Mouse (Mus musculus): ENCODE results near the gene Mvd.

DNA sequence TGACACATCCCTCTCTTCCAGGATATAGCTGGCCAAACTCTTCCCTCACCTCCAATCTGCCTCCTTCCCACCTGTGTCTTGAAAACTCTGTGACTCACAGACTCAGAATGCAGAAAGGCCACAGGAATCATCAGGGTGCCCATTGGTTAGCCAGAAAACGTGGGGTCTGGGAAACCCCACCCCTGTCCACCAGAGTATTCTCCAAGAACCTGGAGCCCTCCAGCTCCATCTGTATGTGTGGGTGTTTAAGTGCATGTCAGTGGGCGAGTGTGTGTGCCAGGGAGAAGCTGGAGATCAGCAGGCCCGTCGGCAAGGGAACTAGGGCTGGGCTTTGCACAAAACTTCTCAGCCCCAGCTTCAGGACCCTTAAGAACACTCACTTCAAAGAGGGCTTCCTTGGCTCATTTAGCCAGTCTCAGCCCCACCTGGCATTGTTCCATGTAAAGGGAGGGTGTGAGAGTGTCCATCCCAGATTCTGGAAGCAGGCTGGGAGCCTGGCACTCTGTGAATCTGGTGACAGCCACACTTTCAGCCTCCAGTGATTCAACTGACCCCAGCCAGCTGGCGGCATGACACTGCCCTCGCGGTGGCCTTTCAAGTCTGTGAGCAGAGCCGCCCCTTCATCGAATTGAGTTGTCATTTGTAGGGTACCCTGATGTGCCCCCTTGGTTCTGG is 23.2 kb downstream of the Mvd start:
- no peak for TF ChIP-seq EP300 (IDR thresholded peaks at IDR 0.05; ENCODE audit: low read depth)
- TF ChIP-seq CTCF (IDR thresholded peaks at IDR 0.05; ENCODE audit: low read depth) = no peak
